Mouse (Mus musculus) testis, adult 2 months (tissue): ENCODE measurements around the gene Nomo1. TPM values are rescaled to one million over a fixed set of nuclear protein-coding genes. Genes with fewer than 3 reads are reported as not detected.

Experiments used
- H3K27ac ChIP-seq: fragments of 200-500 bp; 2 replicates; pipeline ENCODE4 v1.5.1; 2012; ENCODE audit warnings: low read depth, low read length; ENCODE audit not compliant: control insufficient read depth, insufficient read depth
- H3K27me3 ChIP-seq: fragments of 200-500 bp; 2 replicates; pipeline ENCODE4 v1.6.1; 2012; ENCODE audit warnings: mild to moderate bottlenecking, low read length, moderate library complexity; ENCODE audit not compliant: control insufficient read depth, insufficient read depth
- H3K36me3 ChIP-seq: fragments of 200-500 bp; 2 replicates; pipeline ENCODE4 v1.6.1; 2012; ENCODE audit warnings: mild to moderate bottlenecking, low read length; ENCODE audit not compliant: control insufficient read depth, insufficient read depth
- H3K4me1 ChIP-seq: fragments of 200-500 bp; 2 replicates; pipeline ENCODE4 v1.6.1; 2012; ENCODE audit warnings: low read length; ENCODE audit not compliant: control insufficient read depth, insufficient read depth
- H3K4me3 ChIP-seq: fragments of 200-500 bp; 2 replicates; pipeline ENCODE4 v1.5.1; 2012; ENCODE audit warnings: low read depth, mild to moderate bottlenecking, low read length, moderate library complexity, mixed read lengths; ENCODE audit not compliant: control insufficient read depth
- CTCF ChIP-seq: fragments of 200-500 bp; IDR thresholded peaks from 2 replicates; pipeline ENCODE4 v1.5.1; 2012; ENCODE audit warnings: low read depth, mild to moderate bottlenecking, inconsistent platforms, low read length, moderate library complexity; ENCODE audit not compliant: control insufficient read depth, insufficient read depth, insufficient replicate concordance
- POLR2A ChIP-seq: fragments of 200-500 bp; IDR thresholded peaks from 2 replicates; pipeline ENCODE4 v1.6.1; 2012; ENCODE audit warnings: low read depth, mild to moderate bottlenecking, inconsistent platforms, low read length, moderate library complexity; ENCODE audit not compliant: control insufficient read depth
- polyA plus RNA-seq: library from polyadenylated mRNA; depleted of rRNA; stranded (reverse); fragments of >200 nt; gene quantifications from 2 replicates; pipeline ENCODE4 v1.2.3, GENCODE M21; 2012

The Nomo1 gene
- polyA plus RNA-seq, 1 experiment: 48.7 TPM

- Histone ChIP-seq H3K36me3 (no peaks in the 10 kb centered on the region), H3K4me1 (no peaks in the 10 kb centered on the region), H3K27me3 (no peaks in the 10 kb centered on the region), H3K4me3 (no peak overlapping the region), H3K27ac (no peak overlapping the region)
- no peak for TF ChIP-seq CTCF
- TF ChIP-seq POLR2A: no peak
These were observed 52.9 kb downstream of the Nomo1 start for GRCm38 (mm10) chr7:46086378-46086777.

GRCm38 (mm10) chr7:46088241-46088640, 54.7 kb downstream of the Nomo1 start:
- H3K4me3 ChIP-seq: no peak overlapping the region
- no peaks in the 10 kb centered on the region for H3K36me3 ChIP-seq
- H3K27ac ChIP-seq: no peak overlapping the region
- TF ChIP-seq POLR2A (no peak), CTCF (no peak)
- H3K4me1 ChIP-seq: no peaks in the 10 kb centered on the region
- H3K27me3 ChIP-seq: no peaks in the 10 kb centered on the region

- TF ChIP-seq POLR2A (no peak), CTCF (no peak)
- H3K27ac ChIP-seq: no peak overlapping the region
- no peaks in the 10 kb centered on the region for H3K4me1 ChIP-seq
- no peak overlapping the region for H3K4me3 ChIP-seq
- no peaks in the 10 kb centered on the region for H3K27me3 ChIP-seq
- no peaks in the 10 kb centered on the region for H3K36me3 ChIP-seq
These were observed 59.3 kb downstream of the Nomo1 start for GRCm38 (mm10) chr7:46092803-46093202.

GRCm38 (mm10) chr7:46096136-46096535, 62.6 kb downstream of the Nomo1 start:
- no peaks in the 10 kb centered on the region for H3K27me3 ChIP-seq
- H3K4me3 ChIP-seq: no peak overlapping the region
- peaks cover 5% of the 10 kb centered on the region for H3K4me1 ChIP-seq
- H3K36me3 ChIP-seq: no peaks in the 10 kb centered on the region
- TF ChIP-seq CTCF (peak; percentile 79; the same call in 1 of the 2 replicates), POLR2A (no peak)
- H3K27ac ChIP-seq: no peak overlapping the region

- Histone ChIP-seq H3K4me3 (no peak overlapping the region), H3K27me3 (no peaks in the 10 kb centered on the region), H3K27ac (no peak overlapping the region), H3K4me1 (peaks cover 5% of the 10 kb centered on the region), H3K36me3 (no peaks in the 10 kb centered on the region)
- TF ChIP-seq CTCF (no peak), POLR2A (no peak)
These were observed 63.9 kb downstream of the Nomo1 start for GRCm38 (mm10) chr7:46097319-46097783.

- peaks cover 5% of the 10 kb centered on the region for H3K4me1 ChIP-seq
- H3K27me3 ChIP-seq: no peaks in the 10 kb centered on the region
- no peaks in the 10 kb centered on the region for H3K36me3 ChIP-seq
- no peak overlapping the region for H3K27ac ChIP-seq
- TF ChIP-seq CTCF: no peak
- no peak; the same call in 1 of the 2 replicates for TF ChIP-seq POLR2A
- no peak overlapping the region for H3K4me3 ChIP-seq
These were observed 64.9 kb downstream of the Nomo1 start for GRCm38 (mm10) chr7:46098221-46098918.

- no peaks in the 10 kb centered on the region for H3K27me3 ChIP-seq
- H3K36me3 ChIP-seq: no peaks in the 10 kb centered on the region
- no peak overlapping the region for H3K27ac ChIP-seq
- no peak overlapping the region for H3K4me3 ChIP-seq
- TF ChIP-seq POLR2A: no peak
- H3K4me1 ChIP-seq: peaks cover 5% of the 10 kb centered on the region
These were observed 65.4 kb downstream of the Nomo1 start for GRCm38 (mm10) chr7:46098919-46099286.
